8 mouse cellular contexts compared by ENCODE assay signal in genomic region chr3:138144060-138144641, GRCm38 (mm10). TPM values are rescaled to one million over a fixed set of nuclear protein-coding genes. Genes with fewer than 3 reads are reported as not detected.
DNase-seq lines count a peak whose midpoint lies in the region; ATAC-seq and TF ChIP-seq lines count a peak whose summit lies in the region.

No protein-coding gene starts in this region.

- H3K9ac ChIP-seq in kidney, embryonic 16.5 days (replicated peaks; ENCODE audit: low read length): peak overlapping the region; percentile 93
- H3K9ac ChIP-seq in hindbrain, embryonic 15.5 days: peak overlapping the region; percentile 82

- ATAC-seq in kidney, embryonic 16.5 days (ENCODE audit: low FRiP score, low TSS enrichment): no peak
- ATAC-seq in hindbrain, embryonic 15.5 days (ENCODE audit: low FRiP score, low read depth): no peak
- no peak for ATAC-seq in megakaryocyte progenitor cell, adult 5-6 weeks (replicated peaks; ENCODE audit: poor library complexity)

- H3K4me1 ChIP-seq in kidney, embryonic 16.5 days (ENCODE audit: insufficient read depth, low read length): peaks cover 4% of the 10 kb centered on the region
- H3K4me1 ChIP-seq in hindbrain, embryonic 15.5 days (replicated peaks): peaks cover 8% of the 10 kb centered on the region

- H3K27ac ChIP-seq in kidney, embryonic 16.5 days (ENCODE audit: low read length): peak overlapping the region; percentile 100
- H3K27ac ChIP-seq in hindbrain, embryonic 15.5 days (replicated peaks): peak overlapping the region; percentile 100

- peak overlapping the region; percentile 70 for H3ac ChIP-seq in myocyte (ENCODE audit: control insufficient read depth, insufficient read length)

- H3K4me3 ChIP-seq in kidney, embryonic 16.5 days (ENCODE audit: low read length): peak overlapping the region; percentile 67
- H3K4me3 ChIP-seq in hindbrain, embryonic 15.5 days: peak overlapping the region; percentile 89
- peak overlapping the region; percentile 64 for H3K4me3 ChIP-seq in myocyte

- DNase-seq in kidney, postnatal 4 days: no peak
- DNase-seq in brain, adult 2 months (ENCODE audit: low read depth, low spot score): peak; percentile 27
- no peak for DNase-seq in kidney, postnatal 25 days
- no peak for DNase-seq in cerebellum, postnatal 4 days (ENCODE audit: low spot score in 2 of 2)

- no peaks in the 10 kb centered on the region for H3K27me3 ChIP-seq in kidney, embryonic 16.5 days (ENCODE audit: insufficient read depth, low read length)
- H3K27me3 ChIP-seq in hindbrain, embryonic 15.5 days: no peaks in the 10 kb centered on the region
- H3K27me3 ChIP-seq in myocyte (ENCODE audit: control insufficient read depth, insufficient read depth, insufficient read length): no peaks in the 10 kb centered on the region

- under 1% methylated on average over 18 of the region's 18 CpGs for WGBS in kidney, embryonic 16.5 days
- WGBS in hindbrain, embryonic 15.5 days: 0% methylated on average over 18 of the region's 18 CpGs

- H3K79me2 ChIP-seq in myocyte (ENCODE audit: control insufficient read depth, insufficient read depth): no peaks in the 10 kb centered on the region

- no peak for TF ChIP-seq POLR2A in myocyte (IDR thresholded peaks at IDR 0.05; ENCODE audit: insufficient read length, low read depth)

- peaks cover 6% of the 10 kb centered on the region; the same call in 1 of the 2 replicates for H3K36me3 ChIP-seq in kidney, embryonic 16.5 days (ENCODE audit: insufficient read depth, low read length)
- no peaks in the 10 kb centered on the region for H3K36me3 ChIP-seq in hindbrain, embryonic 15.5 days
- peaks cover 9% of the 10 kb centered on the region for H3K36me3 ChIP-seq in myocyte (ENCODE audit: control insufficient read depth, insufficient read depth)

- H3K4me2 ChIP-seq in kidney, embryonic 16.5 days (replicated peaks; ENCODE audit: low read depth, low read length): peak overlapping the region; percentile 91
- H3K4me2 ChIP-seq in hindbrain, embryonic 15.5 days: peak overlapping the region; percentile 87
- peak overlapping the region; percentile 90 for H3K4me2 ChIP-seq in myocyte (ENCODE audit: low read depth)

- no peaks in the 10 kb centered on the region for H3K9me3 ChIP-seq in kidney, embryonic 16.5 days (ENCODE audit: low read length)
- H3K9me3 ChIP-seq in hindbrain, embryonic 15.5 days: no peaks in the 10 kb centered on the region

TF ChIP-seq in myocyte, 11 proteins besides CTCF, POLR2A, EP300 and RAD21:
- TF ChIP-seq MAX (IDR thresholded peaks at IDR 0.05; ENCODE audit: low read depth) (no peak), REST (IDR thresholded peaks at IDR 0.05; ENCODE audit: insufficient read depth, insufficient read length) (no peak), USF1 (IDR thresholded peaks at IDR 0.05; ENCODE audit: low read depth) (no peak), POLR2AphosphoS2 (IDR thresholded peaks at IDR 0.05; ENCODE audit: insufficient read length, low read depth) (no peak), MYOG (IDR thresholded peaks at IDR 0.05; ENCODE audit: control insufficient read depth in 1 of 3, insufficient read depth in 1 of 3, insufficient read length in 2 of 3, low read depth in 2 of 3) (no peak), MYOD1 (IDR thresholded peaks at IDR 0.05; ENCODE audit: control insufficient read depth in 1 of 3, insufficient read length in 2 of 3, low read depth in 2 of 3) (no peak), TCF12 (IDR thresholded peaks at IDR 0.05; ENCODE audit: insufficient read depth, poor library complexity, severe bottlenecking) (no peak), TCF3 (IDR thresholded peaks at IDR 0.05; ENCODE audit: insufficient read length, low read depth) (no peak), E2F4 (IDR thresholded peaks at IDR 0.05; ENCODE audit: insufficient read depth) (no peak), SRF (IDR thresholded peaks at IDR 0.05; ENCODE audit: control insufficient read depth, insufficient read length, low read depth) (no peak), CEBPB (IDR thresholded peaks at IDR 0.05; ENCODE audit: insufficient read depth, poor library complexity, severe bottlenecking) (no peak)

RNA-seq across cellular contexts. Expression of gene Mttp, which starts 0.6 kb away (rescaled TPM):
- 7.6 and 8.1 TPM in 2 replicates for polyA plus RNA-seq in kidney, embryonic 16.5 days (2015; fragmentation: Nextera tagmentation; extraction: Ambion mirVana)
- 7.9 and 9.5 TPM in 2 replicates for polyA plus RNA-seq in hindbrain, embryonic 15.5 days (2015; fragmentation: Nextera tagmentation; extraction: Ambion mirVana)
- polyA plus RNA-seq in myocyte (2012; fragmentation: generic; extraction: Trizol): 4.1 TPM
- total RNA-seq in megakaryocyte progenitor cell, adult 5-6 weeks (2015): 3.1 and 4.5 TPM in 2 replicates
- total RNA-seq in megakaryocyte progenitor cell, adult 5-6 weeks (2017): 2.0 and 5.6 TPM in 2 replicates

RNA-seq across cellular contexts. Expression of gene Trmt10a, which starts 0.9 kb away (rescaled TPM):
- polyA plus RNA-seq in kidney, embryonic 16.5 days (2015; fragmentation: Nextera tagmentation; extraction: Ambion mirVana): 11.8 and 12.5 TPM in 2 replicates
- 6.9 and 7.4 TPM in 2 replicates for polyA plus RNA-seq in hindbrain, embryonic 15.5 days (2015; fragmentation: Nextera tagmentation; extraction: Ambion mirVana)
- 6.3 TPM for polyA plus RNA-seq in myocyte (2012; fragmentation: generic; extraction: Trizol)
- 5.6 and 8.2 TPM in 2 replicates for total RNA-seq in megakaryocyte progenitor cell, adult 5-6 weeks (2015)
- 10.7 and 25.7 TPM in 2 replicates for total RNA-seq in megakaryocyte progenitor cell, adult 5-6 weeks (2017)

RNA-seq across cellular contexts. Expression of gene 4930579F01Rik, which starts 49.5 kb away (rescaled TPM):
- 0.10 and 0.21 TPM in 2 replicates for polyA plus RNA-seq in kidney, embryonic 16.5 days (2015; fragmentation: Nextera tagmentation; extraction: Ambion mirVana)
- polyA plus RNA-seq in hindbrain, embryonic 15.5 days (2015; fragmentation: Nextera tagmentation; extraction: Ambion mirVana): 0.09 TPM in 1 of 2 replicates, not detected in the other
- not detected for polyA plus RNA-seq in myocyte (2012; fragmentation: generic; extraction: Trizol)
- total RNA-seq in megakaryocyte progenitor cell, adult 5-6 weeks (2015): not detected in 2 replicates
- total RNA-seq in megakaryocyte progenitor cell, adult 5-6 weeks (2017): not detected in 2 replicates
